Mouse (Mus musculus) liver, embryonic 11.5 days (tissue): ENCODE measurements around the gene Cxcr5. TPM values are rescaled to one million over a fixed set of nuclear protein-coding genes. Genes with fewer than 3 reads are reported as not detected.
A peak's percentile ranks its signal among the peaks of the same experiment; 100 is the strongest.

Source experiments
- ATAC-seq: fragments of 200-750 bp; cut with Nextera tagmentation; replicated peaks from 2 replicates; pipeline ENCODE4 v1.8.0; 2017; ENCODE audit warnings: moderate number of reproducible peaks, mild to moderate bottlenecking, moderate TSS enrichment, moderate library complexity; ENCODE audit not compliant: low FRiP score
- DNase-seq: peaks from one replicate; pipeline ENCODE4 v3.0.0-alpha.2; 2017; ENCODE audit warnings: low spot score
- H3K27ac ChIP-seq: fragments of 300-500 bp; sonication (generic); 2 replicates; pipeline ENCODE4 v1.5.1; 2014; ENCODE audit warnings: mild to moderate bottlenecking, low read depth, low read length, control low read depth
- H3K27me3 ChIP-seq: fragments of 300-500 bp; sonication (generic); replicated peaks from 2 replicates; pipeline ENCODE4 v1.6.1; 2014; ENCODE audit warnings: low read length, mixed read lengths; ENCODE audit not compliant: control insufficient read depth, insufficient read depth
- H3K36me3 ChIP-seq: fragments of 300-500 bp; sonication (generic); 2 replicates; pipeline ENCODE4 v1.6.1; 2014; ENCODE audit warnings: mild to moderate bottlenecking, low read length, moderate library complexity, mixed read lengths; ENCODE audit not compliant: control insufficient read depth, insufficient read depth
- H3K4me1 ChIP-seq: fragments of 300-500 bp; sonication (generic); replicated peaks from 2 replicates; pipeline ENCODE4 v1.6.1; 2014; ENCODE audit warnings: low read length, mixed read lengths; ENCODE audit not compliant: control insufficient read depth, insufficient read depth
- H3K4me2 ChIP-seq: fragments of 300-500 bp; sonication (generic); 2 replicates; pipeline ENCODE4 v1.6.1; 2014; ENCODE audit warnings: mild to moderate bottlenecking, control low read depth, moderate library complexity
- H3K4me3 ChIP-seq: fragments of 300-500 bp; sonication (generic); 2 replicates; pipeline ENCODE4 v1.5.1; 2014; ENCODE audit warnings: low read depth, low read length, control low read depth
- H3K9ac ChIP-seq: fragments of 300-500 bp; sonication (generic); 2 replicates; pipeline ENCODE4 v1.6.1; 2014; ENCODE audit warnings: low read depth, low read length, control low read depth
- H3K9me3 ChIP-seq: fragments of 300-500 bp; sonication (generic); 2 replicates; pipeline ENCODE4 v1.6.1; 2016; ENCODE audit warnings: low read length, inconsistent platforms, mixed read lengths; ENCODE audit not compliant: control insufficient read depth
- WGBS: fragments of 180-500 bp; shearing (Covaris S2); extraction: QIAGEN DNeasy Blood & Tissue Kit; methylation state at CpG from one replicate; pipeline ENCODE4 v1.1.7; 2014; 5-methylcytosine and 5-hydroxymethylcytosine counted together
- polyA plus RNA-seq: library from polyadenylated mRNA; unstranded; fragments of >200 nt; fragmentation: Nextera tagmentation; extraction: Ambion mirVana; gene quantifications from 2 replicates; pipeline ENCODE4 v1.2.1, GENCODE M21; 2014

The Cxcr5 gene
- polyA plus RNA-seq, 1 experiment from 2014 or later: not detected

DNA sequence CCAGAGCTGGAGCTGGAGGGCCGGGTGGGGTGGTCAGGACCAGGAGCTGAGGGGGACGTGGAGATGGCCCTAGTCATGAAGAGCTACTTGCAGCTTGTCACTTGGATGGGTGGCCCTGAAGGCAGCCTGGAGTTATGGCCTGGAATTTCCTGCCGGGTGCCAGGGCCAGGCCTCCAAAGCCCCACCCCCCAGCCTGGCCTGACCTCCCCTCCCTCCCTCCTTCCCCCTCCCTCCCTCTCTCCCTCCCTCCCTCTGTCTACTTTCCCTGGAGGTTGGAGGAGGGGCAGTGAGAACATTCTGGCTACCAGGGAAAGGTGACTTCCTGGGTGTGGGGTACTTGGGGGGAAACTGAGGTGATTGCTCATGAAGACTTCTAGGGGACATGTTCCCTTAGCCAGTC lies 75.3 kb downstream of the Cxcr5 start:
- no peaks in the 10 kb centered on the region for H3K36me3 ChIP-seq

DNA sequence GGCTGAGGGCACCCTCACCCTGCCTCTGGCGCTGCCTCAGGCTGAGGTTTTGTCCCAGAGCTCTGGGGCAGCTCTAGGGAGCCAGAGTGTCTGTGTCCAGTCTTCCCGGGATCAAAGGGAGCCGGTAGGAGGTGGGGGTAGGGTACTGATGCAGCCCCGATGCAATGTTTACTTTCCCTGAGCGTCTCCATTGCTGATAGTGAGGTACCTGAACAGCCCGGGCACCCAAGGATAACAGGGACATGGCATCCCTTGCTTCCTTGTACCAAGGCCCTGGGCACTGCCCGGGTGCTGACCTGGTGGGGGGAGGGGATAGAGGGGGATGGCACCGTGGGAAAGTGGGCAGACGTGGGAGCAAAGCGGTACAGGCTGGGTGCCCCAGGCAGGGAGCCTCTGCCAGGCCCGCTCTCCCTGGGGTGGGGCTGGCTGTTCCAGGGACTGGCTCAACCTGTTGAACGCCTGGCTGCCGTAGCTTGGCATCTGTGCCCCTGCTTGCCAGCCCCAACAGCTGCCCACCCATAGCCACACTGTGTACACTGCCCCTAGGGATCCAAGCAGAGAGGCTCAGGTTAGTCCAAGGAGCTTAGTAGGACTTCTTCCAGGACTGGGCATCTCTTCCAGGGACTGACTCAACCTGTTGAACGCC lies 76.0 kb downstream of the Cxcr5 start:
- Histone ChIP-seq H3K27me3 (peaks cover 3% of the 10 kb centered on the region; the same call in 1 of the 2 replicates), H3K4me2 (peak overlapping the region; percentile 84), H3K27ac (peak overlapping the region; percentile 64), H3K4me3 (peak overlapping the region; percentile 25), H3K9me3 (no peaks in the 10 kb centered on the region), H3K36me3 (no peaks in the 10 kb centered on the region), H3K9ac (peak overlapping the region; percentile 12; the same call in 1 of the 2 replicates), H3K4me1 (peaks cover 69% of the 10 kb centered on the region)
- ATAC-seq: no peak
- WGBS: 48% methylated on average over 14 of the region's 14 CpGs
- DNase-seq: no peak

More for the DNA sequence above, 75.3 kb downstream of the Cxcr5 start:
- H3K27ac ChIP-seq: peak overlapping the region; percentile 90
- no peak for ATAC-seq
- H3K4me1 ChIP-seq: peaks cover 76% of the 10 kb centered on the region
- H3K27me3 ChIP-seq: no peaks in the 10 kb centered on the region; the same call in 1 of the 2 replicates
- no peaks in the 10 kb centered on the region for H3K9me3 ChIP-seq
- peak overlapping the region; percentile 84 for H3K4me2 ChIP-seq
- WGBS: 38% methylated on average over 3 of the region's 3 CpGs
- 0 out of 2 replicates have a peak overlapping the region, but pooled peaks have one; percentile 12 for H3K9ac ChIP-seq
- H3K4me3 ChIP-seq: peak overlapping the region; percentile 25
- DNase-seq: no peak

DNA sequence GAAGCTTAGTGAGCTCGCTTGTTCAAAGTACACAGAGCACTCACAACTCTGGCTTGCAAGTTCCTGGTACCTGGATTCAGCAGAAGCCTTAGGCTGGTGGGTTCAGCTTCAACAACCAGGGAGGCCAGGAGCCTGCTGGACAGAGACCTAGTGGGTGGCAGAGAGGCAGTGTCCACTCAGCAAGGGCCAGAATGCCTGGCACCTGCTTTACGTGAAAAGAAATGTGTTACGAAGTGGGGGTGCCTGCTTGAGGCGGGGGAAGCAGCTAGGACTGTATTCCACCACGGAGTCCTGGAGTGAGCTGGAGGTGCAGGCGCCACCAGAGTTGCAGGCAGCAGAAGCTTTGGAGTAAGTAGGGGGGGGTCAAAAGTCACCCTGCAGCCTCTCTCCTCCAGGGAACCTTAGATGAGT lies 76.6 kb downstream of the Cxcr5 start:
- Histone ChIP-seq H3K4me1 (peaks cover 64% of the 10 kb centered on the region), H3K4me3 (peak overlapping the region; percentile 25), H3K4me2 (peak overlapping the region; percentile 84), H3K9ac (peak overlapping the region; percentile 2; the same call in 1 of the 2 replicates), H3K36me3 (no peaks in the 10 kb centered on the region), H3K27me3 (peaks cover 3% of the 10 kb centered on the region; the same call in 1 of the 2 replicates), H3K9me3 (no peaks in the 10 kb centered on the region), H3K27ac (no peak overlapping the region; the same call in 1 of the 2 replicates)
- 46% methylated on average over 6 of the region's 6 CpGs for WGBS
- ATAC-seq (no peak), DNase-seq (no peak)

DNA sequence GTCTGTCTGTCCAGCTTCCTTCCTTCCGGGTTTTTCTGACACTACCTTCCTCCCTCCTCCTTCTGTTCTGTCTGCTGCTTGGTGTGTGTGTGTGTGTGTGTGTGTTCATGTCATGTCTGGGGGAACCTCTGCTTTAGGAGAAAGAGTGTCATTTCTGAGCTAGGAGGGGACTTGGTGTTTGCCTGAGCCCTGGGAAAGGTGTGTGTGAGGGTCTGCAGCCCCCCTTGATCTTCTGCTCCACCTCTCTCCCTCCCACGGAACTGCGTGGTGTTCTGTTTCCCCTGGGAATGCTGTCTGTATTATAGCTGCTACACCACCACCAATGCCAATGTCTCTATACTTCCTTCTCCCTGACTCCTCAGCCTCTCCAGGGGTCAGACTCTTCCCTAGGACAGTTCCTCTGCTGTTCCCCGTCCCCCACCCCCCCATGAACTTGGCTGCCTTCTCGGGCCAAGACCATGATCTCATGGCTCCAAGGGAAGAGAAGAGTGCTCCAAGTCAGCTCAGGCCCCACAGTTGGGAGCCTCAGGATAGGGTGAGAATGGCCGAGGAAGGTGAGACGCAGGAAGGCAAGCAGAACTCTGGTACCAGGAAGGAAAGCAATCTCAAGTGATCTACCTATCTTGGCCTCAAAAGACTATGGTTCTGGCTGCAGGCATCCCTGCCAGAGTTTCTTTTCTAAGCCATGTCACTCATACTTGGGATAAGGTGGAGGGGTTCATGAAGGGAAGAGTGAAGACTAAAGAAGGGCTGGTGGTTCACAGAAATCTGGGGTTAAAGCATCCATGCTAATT lies 77.2 kb downstream of the Cxcr5 start:
- Histone ChIP-seq H3K9ac (peak overlapping the region; percentile 80; the same call in 1 of the 2 replicates), H3K4me3 (peak overlapping the region; percentile 78), H3K9me3 (no peaks in the 10 kb centered on the region), H3K27me3 (peaks cover 3% of the 10 kb centered on the region; the same call in 1 of the 2 replicates), H3K4me2 (peak overlapping the region; percentile 84), H3K27ac (0 out of 2 replicates have a peak overlapping the region, but pooled peaks have one; percentile 15), H3K36me3 (no peaks in the 10 kb centered on the region), H3K4me1 (peaks cover 58% of the 10 kb centered on the region)
- no peak for ATAC-seq
- no peak for DNase-seq
- 36% methylated on average over 7 of the region's 7 CpGs for WGBS

DNA sequence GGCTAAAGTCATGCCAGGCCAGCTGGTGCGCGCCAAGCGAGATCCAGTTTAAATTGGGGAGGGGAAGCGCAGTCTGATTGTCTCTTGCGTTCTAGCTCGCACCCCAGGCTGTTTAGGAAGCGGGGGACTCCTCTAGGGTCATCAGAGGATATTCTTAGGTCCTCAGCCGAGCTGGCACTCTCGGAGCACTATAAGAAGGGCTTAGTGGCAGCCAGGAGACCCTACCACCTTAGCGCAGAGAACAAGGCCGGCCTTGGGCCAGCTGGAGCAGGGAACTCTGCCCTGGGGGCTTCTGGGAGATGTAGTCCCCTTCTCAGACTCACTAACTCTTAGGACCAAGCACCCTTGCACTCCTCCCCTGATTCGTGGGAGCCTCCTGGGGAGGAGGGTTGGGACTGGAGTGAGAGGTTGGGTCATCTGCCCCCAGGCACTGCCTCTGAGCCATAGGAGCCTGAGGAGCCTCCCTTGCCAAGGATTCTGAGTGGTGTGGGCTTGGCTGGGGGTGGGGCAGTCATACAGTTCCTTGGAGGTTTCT lies 78.1 kb downstream of the Cxcr5 start:
- Histone ChIP-seq H3K36me3 (no peaks in the 10 kb centered on the region), H3K27me3 (peaks cover 3% of the 10 kb centered on the region; the same call in 1 of the 2 replicates), H3K27ac (peak overlapping the region; percentile 73), H3K4me2 (peak overlapping the region; percentile 84), H3K4me1 (peaks cover 51% of the 10 kb centered on the region), H3K4me3 (peak overlapping the region; percentile 78), H3K9ac (peak overlapping the region; percentile 80), H3K9me3 (no peaks in the 10 kb centered on the region)
- ATAC-seq (0 out of 2 replicates have a peak, but pooled peaks have one; percentile 23), DNase-seq (no peak)
- under 1% methylated on average over 12 of the region's 12 CpGs for WGBS

DNA sequence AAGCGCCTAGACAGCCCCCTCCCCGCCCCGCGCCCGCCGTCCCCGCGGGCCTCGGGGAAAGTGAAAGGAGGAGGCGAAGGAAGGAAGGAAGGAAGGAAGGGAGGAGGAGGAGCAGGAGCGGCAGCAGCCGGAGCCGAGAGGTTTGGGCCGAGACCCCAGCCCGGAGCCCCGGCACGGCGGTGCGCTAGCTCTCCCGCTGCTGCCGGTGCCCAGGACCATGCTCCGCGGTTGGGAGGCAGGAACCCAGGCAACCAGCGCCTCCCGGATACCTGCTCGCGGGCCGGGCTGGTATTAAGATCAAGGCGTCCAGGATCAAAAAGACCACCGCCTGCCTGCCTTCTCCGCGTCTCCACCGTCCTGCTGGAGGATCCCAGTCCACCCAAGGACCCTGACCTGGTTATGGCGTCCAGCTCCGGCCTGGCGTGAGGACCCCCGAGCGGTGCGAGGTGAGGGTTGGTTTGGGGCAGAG lies 78.6 kb downstream of the Cxcr5 start:
- ATAC-seq (no peak), DNase-seq (no peak)
- 0% methylated on average over 33 of the region's 39 CpGs for WGBS
- Histone ChIP-seq H3K27me3 (peaks cover 3% of the 10 kb centered on the region; the same call in 1 of the 2 replicates), H3K4me1 (peaks cover 48% of the 10 kb centered on the region), H3K9me3 (no peaks in the 10 kb centered on the region), H3K27ac (peak overlapping the region; percentile 73), H3K36me3 (no peaks in the 10 kb centered on the region), H3K4me3 (peak overlapping the region; percentile 78), H3K4me2 (peak overlapping the region; percentile 84), H3K9ac (peak overlapping the region; percentile 80)

DNA sequence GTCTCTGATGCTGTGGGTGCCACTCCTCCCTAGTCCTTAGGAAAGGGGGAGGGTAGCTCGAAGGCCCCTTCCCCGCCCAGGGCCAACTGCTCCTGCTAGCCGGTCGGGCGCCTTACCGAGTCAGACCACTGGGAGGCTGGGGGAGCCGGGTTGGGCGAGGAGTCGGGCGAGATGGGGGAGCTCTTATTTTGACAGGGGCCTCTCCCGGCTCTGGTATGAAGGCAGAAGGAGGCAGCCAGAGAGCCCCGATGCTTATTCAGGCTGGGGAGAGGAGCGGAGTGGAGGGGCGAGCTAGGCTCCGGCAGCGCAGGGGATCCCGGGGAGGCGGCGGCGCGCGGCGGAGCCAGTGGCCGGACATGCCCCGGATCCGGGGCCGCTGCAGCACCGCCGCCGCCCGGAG lies 79.1 kb downstream of the Cxcr5 start, which contains the start of gene Bcl9l:
TSS of gene Bcl9l (plus strand) at position 274 of the 400 bp plus-strand sequence.
- Histone ChIP-seq H3K4me1 (peaks cover 48% of the 10 kb centered on the region), H3K9me3 (no peaks in the 10 kb centered on the region), H3K27ac (peak within 1 kb of the TSS; percentile 73), H3K36me3 (no peaks in the 10 kb centered on the region), H3K4me2 (peak within 1 kb of the TSS; percentile 84), H3K9ac (peak within 1 kb of the TSS; percentile 80), H3K27me3 (peaks cover 3% of the 10 kb centered on the region; the same call in 1 of the 2 replicates), H3K4me3 (peak within 1 kb of the TSS; percentile 78)
- DNase-seq (peak; percentile 93), ATAC-seq (peak; percentile 56)
- whole genome bisulfite sequencing: under 1% methylated on average over 31 of the region's 31 CpGs

DNA sequence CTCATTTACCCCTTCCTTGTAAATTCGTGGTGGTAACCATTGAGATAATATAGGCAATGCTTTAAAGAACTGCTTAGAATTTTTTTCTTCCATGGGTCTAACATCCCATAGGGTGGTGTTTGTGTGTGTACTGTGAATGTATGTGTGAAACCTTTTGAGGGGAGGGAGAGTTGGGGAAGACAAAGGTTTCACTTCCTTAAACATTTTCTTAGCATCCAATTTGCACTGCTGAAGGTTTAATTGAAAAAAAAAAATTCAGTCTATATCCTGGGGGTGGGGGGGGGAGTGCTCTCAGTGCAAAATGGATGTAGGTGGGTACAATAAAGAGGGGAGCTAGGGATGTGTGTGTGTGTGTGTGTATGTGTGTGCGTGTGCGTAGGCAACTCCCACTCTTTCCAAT lies 79.6 kb downstream of the Cxcr5 start:
- Histone ChIP-seq H3K9me3 (no peaks in the 10 kb centered on the region), H3K4me1 (peaks cover 46% of the 10 kb centered on the region), H3K4me2 (peak overlapping the region; percentile 84), H3K27ac (peak overlapping the region; percentile 73; the same call in 1 of the 2 replicates), H3K9ac (no peak overlapping the region), H3K36me3 (no peaks in the 10 kb centered on the region), H3K27me3 (peaks cover 3% of the 10 kb centered on the region; the same call in 1 of the 2 replicates), H3K4me3 (peak overlapping the region; percentile 78)
- ATAC-seq (no peak), DNase-seq (no peak)
- WGBS: 4% methylated on average over 3 of the region's 3 CpGs
